Mouse (Mus musculus) intestine, embryonic 16.5 days (tissue): ENCODE data around the gene Vps4b. TPM values are rescaled to one million over a fixed set of nuclear protein-coding genes. Genes with fewer than 3 reads are reported as not detected.

Experiments used
- ATAC-seq: fragments of 200-750 bp; cut with Nextera tagmentation; 2 replicates; pipeline ENCODE4 v1.8.0; 2017; ENCODE audit warnings: moderate TSS enrichment, moderate library complexity
- H3K27ac ChIP-seq: fragments of 300-500 bp; sonication (generic); 2 replicates; pipeline ENCODE4 v1.5.1; 2014; ENCODE audit warnings: mild to moderate bottlenecking, low read length
- H3K27me3 ChIP-seq: fragments of 300-500 bp; sonication (generic); replicated peaks from 2 replicates; pipeline ENCODE4 v1.6.1; 2014; ENCODE audit warnings: low read length, control low read depth, mixed read lengths; ENCODE audit not compliant: control insufficient read depth, insufficient read depth
- H3K36me3 ChIP-seq: fragments of 300-500 bp; sonication (generic); 2 replicates; pipeline ENCODE4 v1.6.1; 2014; ENCODE audit warnings: low read length, control low read depth; ENCODE audit not compliant: control insufficient read depth, insufficient read depth
- H3K4me1 ChIP-seq: fragments of 300-500 bp; sonication (generic); 2 replicates; pipeline ENCODE4 v1.6.1; 2014; ENCODE audit warnings: low read length, control low read depth, mixed read lengths; ENCODE audit not compliant: control insufficient read depth, insufficient read depth
- H3K4me2 ChIP-seq: fragments of 300-500 bp; sonication (generic); 2 replicates; pipeline ENCODE4 v1.6.1; 2014; ENCODE audit warnings: low read depth, low read length, control low read depth
- H3K4me3 ChIP-seq: fragments of 300-500 bp; sonication (generic); 2 replicates; pipeline ENCODE4 v1.5.1; 2014; ENCODE audit warnings: mild to moderate bottlenecking, low read length
- H3K9ac ChIP-seq: fragments of 300-500 bp; sonication (generic); 2 replicates; pipeline ENCODE4 v1.6.1; 2014; ENCODE audit warnings: low read depth, low read length
- H3K9me3 ChIP-seq: fragments of 300-500 bp; sonication (generic); 2 replicates; pipeline ENCODE4 v1.6.1; 2016; ENCODE audit warnings: low read length, control low read depth; ENCODE audit not compliant: control insufficient read depth
- WGBS: fragments of 180-500 bp; shearing (Covaris S2); extraction: QIAGEN DNeasy Blood & Tissue Kit; methylation state at CpG from one replicate; pipeline ENCODE4 v1.1.7; 2014; 5-methylcytosine and 5-hydroxymethylcytosine counted together
- polyA plus RNA-seq: library from polyadenylated mRNA; unstranded; fragments of >200 nt; fragmentation: Nextera tagmentation; extraction: Ambion mirVana; gene quantifications from 2 replicates; pipeline ENCODE4 v1.2.1, GENCODE M21; 2015

Gene Vps4b
- polyA plus RNA-seq = 68.9 and 78.2 TPM in 2 replicates

DNA sequence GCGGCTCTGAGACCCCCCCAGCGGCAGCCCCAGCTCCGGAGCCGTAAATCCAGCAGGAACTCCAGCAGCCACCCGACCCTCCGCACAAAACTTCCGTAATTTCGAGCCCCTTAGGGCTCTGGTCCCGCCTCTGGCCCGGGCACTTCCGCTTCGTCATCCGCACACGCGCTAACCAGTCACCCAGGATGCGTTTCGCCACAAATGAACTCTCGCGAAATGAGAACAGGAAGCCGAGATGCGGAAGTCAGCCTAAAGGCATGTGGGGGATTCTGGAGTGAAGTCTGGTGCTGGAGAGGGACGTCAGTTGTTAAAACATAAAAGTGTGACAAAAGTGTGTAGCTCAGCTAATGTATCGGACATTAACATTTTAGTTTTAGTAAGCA is at the start of gene Vps4b:
Gene Vps4b (minus strand): TSS at position 187 of the 383 bp plus-strand sequence.
- H3K27ac ChIP-seq = peak within 1 kb of the TSS; percentile 97
- peak; percentile 99 for ATAC-seq
- under 1% methylated on average over 23 of the region's 23 CpGs for WGBS

DNA sequence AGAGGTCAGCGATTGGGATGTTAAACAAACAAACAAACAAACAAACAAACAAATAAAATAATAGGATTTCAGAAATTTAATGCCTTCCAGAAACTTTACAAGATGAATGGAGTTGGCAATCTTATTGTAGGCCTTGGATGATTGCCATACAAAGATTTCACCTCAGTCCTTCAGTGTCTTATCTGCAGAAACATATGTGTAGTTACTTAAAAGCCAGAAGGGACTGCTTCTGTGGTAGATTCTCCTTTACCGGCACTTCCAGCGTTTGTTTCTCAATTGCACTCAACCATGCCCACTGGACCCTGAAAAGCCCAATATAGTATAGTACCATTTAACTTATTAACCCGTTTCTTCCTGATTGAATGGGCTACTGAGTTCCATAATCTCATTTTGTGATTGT is 32.3 kb upstream of the Vps4b start:
- WGBS = 74% methylated on average over 4 of the region's 4 CpGs
- Histone ChIP-seq H3K27ac (no peak overlapping the region), H3K4me3 (no peak overlapping the region), H3K27me3 (no peaks in the 10 kb centered on the region), H3K9me3 (no peaks in the 10 kb centered on the region), H3K4me1 (no peaks in the 10 kb centered on the region), H3K4me2 (no peak overlapping the region), H3K36me3 (no peaks in the 10 kb centered on the region), H3K9ac (no peak overlapping the region)
- no peak for ATAC-seq

More for the DNA sequence above, at the start of gene Vps4b:
- 0 out of 2 replicates have a peak, but pooled peaks cover 7% of the 10 kb centered on the region for H3K4me1 ChIP-seq
- no peaks in the 10 kb centered on the region for H3K36me3 ChIP-seq
- H3K4me2 ChIP-seq = peak within 1 kb of the TSS; percentile 71
- H3K27me3 ChIP-seq = no peaks in the 10 kb centered on the region
- no peaks in the 10 kb centered on the region for H3K9me3 ChIP-seq
- H3K4me3 ChIP-seq = peak within 1 kb of the TSS; percentile 98
- peak within 1 kb of the TSS; percentile 99 for H3K9ac ChIP-seq

DNA sequence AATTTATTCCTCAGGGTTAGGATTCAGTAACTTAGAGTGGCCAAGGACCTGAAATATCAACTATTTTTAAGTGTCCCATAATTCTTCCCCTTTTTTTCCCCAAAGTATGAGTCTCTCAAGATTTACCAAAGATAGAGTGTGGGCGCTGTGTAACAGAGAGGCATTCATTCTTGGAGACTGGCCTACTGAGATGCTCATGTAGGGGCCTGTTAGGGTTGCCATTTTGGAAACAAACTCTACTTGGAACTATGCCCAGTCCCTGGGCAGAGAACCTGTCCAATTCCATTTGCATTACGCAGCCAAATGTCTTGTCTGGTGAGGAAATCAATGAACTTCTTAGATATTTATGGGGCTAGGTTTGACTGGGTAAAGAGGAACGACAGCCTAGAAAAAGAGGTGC is 25.8 kb upstream of the Vps4b start:
- Histone ChIP-seq H3K27ac (no peak overlapping the region), H3K9ac (no peak overlapping the region), H3K27me3 (no peaks in the 10 kb centered on the region), H3K36me3 (no peaks in the 10 kb centered on the region), H3K4me2 (no peak overlapping the region), H3K4me1 (no peaks in the 10 kb centered on the region), H3K4me3 (no peak overlapping the region), H3K9me3 (no peaks in the 10 kb centered on the region)
- 66% methylated on average over 3 of the region's 3 CpGs for WGBS
- ATAC-seq = no peak

DNA sequence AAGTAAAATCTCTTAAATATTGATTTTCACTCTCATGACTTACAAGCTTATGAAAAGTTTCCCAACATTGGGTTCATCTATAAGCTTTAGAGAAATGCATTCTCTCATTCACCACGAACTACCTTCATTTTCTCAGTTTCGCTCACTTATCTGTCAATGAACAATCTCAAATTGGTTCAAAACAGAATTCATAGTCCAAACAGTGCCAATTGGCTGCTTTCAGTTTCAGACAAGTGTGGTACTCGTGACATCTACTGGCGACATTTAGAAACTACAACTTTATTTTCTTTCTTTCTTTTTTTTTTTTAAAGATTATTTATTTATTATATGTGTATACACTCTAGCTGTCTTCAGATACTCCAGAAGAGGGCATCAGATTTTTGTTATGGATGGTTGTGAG is 21.8 kb upstream of the Vps4b start:
- Histone ChIP-seq H3K4me3 (no peak overlapping the region), H3K27ac (no peak overlapping the region), H3K4me1 (no peaks in the 10 kb centered on the region), H3K9ac (no peak overlapping the region), H3K27me3 (no peaks in the 10 kb centered on the region), H3K9me3 (no peaks in the 10 kb centered on the region), H3K4me2 (no peak overlapping the region), H3K36me3 (no peaks in the 10 kb centered on the region)
- peak; percentile 50; the same call in 1 of the 2 replicates for ATAC-seq
- WGBS = 23% methylated on average over 4 of the region's 4 CpGs

DNA sequence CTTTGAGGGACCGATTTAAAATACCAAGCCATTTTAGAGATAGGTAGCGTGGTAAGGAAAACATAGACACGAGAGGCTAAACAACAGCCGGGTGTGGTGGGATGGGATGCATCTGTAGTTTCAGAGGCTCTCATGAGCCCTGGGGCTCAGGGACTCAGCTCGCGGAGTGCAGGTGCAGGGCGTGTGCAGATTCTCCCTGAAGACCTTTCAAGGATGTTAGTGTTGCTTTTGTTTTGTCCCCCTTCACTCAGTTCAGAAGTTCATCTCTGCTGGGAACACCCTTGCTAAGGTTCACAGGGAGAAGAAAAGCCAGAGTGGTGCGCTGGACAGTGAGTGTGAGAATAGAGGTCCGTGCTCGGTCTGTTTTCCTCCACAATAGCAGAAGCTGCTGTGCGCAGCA is 20.2 kb upstream of the Vps4b start:
- no peaks in the 10 kb centered on the region for H3K36me3 ChIP-seq
- WGBS = 85% methylated on average over 11 of the region's 11 CpGs
- no peak overlapping the region for H3K4me3 ChIP-seq
- no peak for ATAC-seq
- no peaks in the 10 kb centered on the region for H3K27me3 ChIP-seq
- H3K9ac ChIP-seq = no peak overlapping the region
- H3K4me1 ChIP-seq = no peaks in the 10 kb centered on the region
- no peak overlapping the region for H3K4me2 ChIP-seq
- H3K9me3 ChIP-seq = no peaks in the 10 kb centered on the region
- H3K27ac ChIP-seq = no peak overlapping the region

DNA sequence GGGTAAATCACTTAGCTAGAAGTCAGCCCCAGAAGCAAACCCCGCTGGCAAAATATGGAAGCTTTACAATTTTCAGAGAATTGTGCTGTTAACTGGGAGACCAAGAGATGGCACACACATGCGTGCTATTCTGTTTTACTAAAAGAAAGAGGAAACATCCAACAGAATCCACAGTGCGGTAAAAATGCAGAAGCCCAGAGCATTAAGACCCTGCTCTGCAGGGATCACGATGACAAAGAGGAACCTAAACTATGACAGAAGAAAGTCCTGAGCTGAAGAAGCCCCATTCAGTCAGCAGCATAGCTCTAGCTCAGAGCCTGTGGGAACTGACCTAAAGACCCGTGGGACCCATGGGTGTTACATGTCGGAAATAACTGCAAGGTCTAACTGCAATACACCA is 18.7 kb upstream of the Vps4b start:
- 77% methylated on average over 6 of the region's 6 CpGs for WGBS
- Histone ChIP-seq H3K4me2 (no peak overlapping the region), H3K9ac (no peak overlapping the region), H3K27ac (no peak overlapping the region), H3K4me3 (no peak overlapping the region), H3K9me3 (no peaks in the 10 kb centered on the region), H3K36me3 (no peaks in the 10 kb centered on the region), H3K27me3 (no peaks in the 10 kb centered on the region), H3K4me1 (no peaks in the 10 kb centered on the region)
- no peak for ATAC-seq

DNA sequence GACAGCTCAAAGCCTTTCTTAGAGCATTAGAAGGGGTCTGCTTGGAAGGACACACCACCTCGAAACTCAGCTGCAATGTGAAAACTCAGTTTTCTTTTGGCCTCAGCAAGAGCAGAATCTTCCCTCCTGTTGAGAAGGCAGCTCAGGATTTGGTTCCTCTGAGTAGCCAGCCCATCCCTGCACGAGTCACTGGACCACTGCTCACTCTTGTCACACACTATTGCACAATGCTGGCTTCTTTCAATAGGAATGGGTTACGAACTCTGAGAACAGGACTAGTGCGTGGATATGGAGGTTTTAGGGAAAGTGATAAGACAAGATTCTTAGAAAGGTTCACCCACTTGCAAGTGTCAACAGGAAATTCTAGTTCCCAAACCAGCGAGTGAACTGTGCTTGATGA is 18.3 kb upstream of the Vps4b start:
- no peaks in the 10 kb centered on the region for H3K4me1 ChIP-seq
- ATAC-seq = no peak
- H3K36me3 ChIP-seq = no peaks in the 10 kb centered on the region
- no peaks in the 10 kb centered on the region for H3K9me3 ChIP-seq
- H3K27ac ChIP-seq = no peak overlapping the region
- no peak overlapping the region for H3K4me2 ChIP-seq
- H3K4me3 ChIP-seq = no peak overlapping the region
- no peaks in the 10 kb centered on the region for H3K27me3 ChIP-seq
- no peak overlapping the region for H3K9ac ChIP-seq
- WGBS = 62% methylated on average over 5 of the region's 5 CpGs

DNA sequence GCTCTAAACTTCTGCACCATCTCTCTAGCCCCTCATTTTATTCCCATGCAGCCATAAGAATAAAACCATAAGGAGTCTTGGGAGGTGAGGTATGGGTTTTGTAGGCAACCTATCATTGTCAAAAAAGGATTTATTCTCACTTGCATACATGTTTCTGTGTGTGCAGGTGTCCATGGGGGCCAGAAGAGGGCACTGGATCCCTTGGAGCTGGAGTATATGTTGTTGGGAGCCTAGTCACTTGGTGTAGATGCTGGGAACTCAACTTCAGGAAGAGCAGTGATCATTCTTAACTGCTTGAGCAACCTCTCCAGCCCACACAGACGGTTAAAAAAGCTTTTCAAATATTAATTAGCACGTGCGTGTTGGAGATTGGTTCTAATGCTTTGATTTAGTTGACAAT is 3.4 kb upstream of the Vps4b start:
- ATAC-seq = no peak
- H3K27me3 ChIP-seq = no peaks in the 10 kb centered on the region
- H3K9me3 ChIP-seq = no peaks in the 10 kb centered on the region
- no peak overlapping the region for H3K4me2 ChIP-seq
- H3K4me3 ChIP-seq = no peak overlapping the region
- H3K36me3 ChIP-seq = no peaks in the 10 kb centered on the region
- 92% methylated on average over 3 of the region's 3 CpGs for WGBS
- no peak overlapping the region for H3K27ac ChIP-seq
- 0 out of 2 replicates have a peak, but pooled peaks cover 2% of the 10 kb centered on the region for H3K4me1 ChIP-seq
- H3K9ac ChIP-seq = no peak overlapping the region

DNA sequence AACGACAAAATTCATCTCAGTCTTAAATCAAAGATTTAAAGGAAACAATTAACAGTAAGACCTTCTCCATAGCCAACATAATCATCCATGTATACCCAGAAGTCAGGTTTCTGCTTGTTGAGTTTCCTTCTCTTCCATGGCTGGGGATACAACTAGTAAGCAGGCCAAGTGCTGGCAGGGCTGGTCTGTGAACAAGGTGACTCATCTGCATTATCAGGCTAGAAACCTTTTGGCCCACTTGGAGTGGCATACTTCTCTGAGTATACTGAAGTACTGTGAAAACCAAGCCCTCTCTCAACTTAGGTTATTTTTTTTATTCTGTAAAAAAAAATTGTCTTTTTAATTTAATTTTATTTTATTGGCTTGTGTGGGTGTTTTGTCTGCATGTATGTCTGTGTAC is 2.9 kb upstream of the Vps4b start:
- Histone ChIP-seq H3K4me1 (0 out of 2 replicates have a peak, but pooled peaks cover 2% of the 10 kb centered on the region), H3K27ac (no peak overlapping the region), H3K27me3 (no peaks in the 10 kb centered on the region), H3K9me3 (no peaks in the 10 kb centered on the region), H3K4me3 (no peak overlapping the region), H3K9ac (no peak overlapping the region), H3K36me3 (no peaks in the 10 kb centered on the region), H3K4me2 (no peak overlapping the region)
- 53% methylated on average over 1 of the region's 1 CpGs for WGBS
- ATAC-seq = no peak
